Mouse (Mus musculus) splenic B cell, adult 2 months (primary cell): ENCODE measurements around the gene Dus2.
"Not testable (repeated sequence)": the region's sequence is repeated elsewhere in the genome, so short reads cannot be mapped to it uniquely, and the experiment has no call there.

ENCODE experiments used
- DNase-seq: peaks from one replicate; pipeline ENCODE4 v3.0.0-alpha.2; 2011; ENCODE audit warnings: low read depth, low spot score
- H3K27me3 ChIP-seq: 2 replicates; pipeline ENCODE4 v1.6.1; 2012; ENCODE audit warnings: mild to moderate bottlenecking, low read length, moderate library complexity, mixed read lengths; ENCODE audit not compliant: control insufficient read depth, poor library complexity, insufficient read depth, severe bottlenecking
- H3K36me3 ChIP-seq: 2 replicates; pipeline ENCODE4 v1.6.1; 2012; ENCODE audit warnings: mild to moderate bottlenecking, low read length, moderate library complexity, mixed read lengths; ENCODE audit not compliant: control insufficient read depth, poor library complexity, insufficient read depth, severe bottlenecking

Gene Dus2

DNA sequence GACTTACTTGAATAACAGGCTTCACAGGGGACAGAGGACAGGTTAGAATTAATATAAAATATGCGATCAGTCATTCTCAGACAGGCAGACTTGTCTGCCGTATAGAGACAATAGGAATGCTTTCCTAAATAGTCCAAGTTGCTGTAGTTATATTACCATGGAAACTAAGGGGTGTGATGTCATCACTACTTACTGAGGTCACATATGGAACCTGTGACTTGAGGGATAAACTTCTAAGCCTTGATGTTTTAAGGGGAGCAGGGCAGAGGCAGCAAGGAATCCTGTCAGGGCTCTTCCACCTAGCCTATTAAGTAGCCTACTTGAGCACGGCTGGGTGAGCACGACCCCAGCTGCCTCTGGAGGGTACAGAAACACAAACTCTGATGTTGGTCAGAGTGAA is 14.7 kb downstream of the Dus2 start, which contains the start of gene Dpep2nb:
Dpep2nb (minus strand) TSS at position 101 of the 400 bp plus-strand sequence.
- no peak for DNase-seq
- Histone ChIP-seq H3K36me3 (no peaks in the 10 kb centered on the region), H3K27me3 (no peaks in the 10 kb centered on the region)

DNA sequence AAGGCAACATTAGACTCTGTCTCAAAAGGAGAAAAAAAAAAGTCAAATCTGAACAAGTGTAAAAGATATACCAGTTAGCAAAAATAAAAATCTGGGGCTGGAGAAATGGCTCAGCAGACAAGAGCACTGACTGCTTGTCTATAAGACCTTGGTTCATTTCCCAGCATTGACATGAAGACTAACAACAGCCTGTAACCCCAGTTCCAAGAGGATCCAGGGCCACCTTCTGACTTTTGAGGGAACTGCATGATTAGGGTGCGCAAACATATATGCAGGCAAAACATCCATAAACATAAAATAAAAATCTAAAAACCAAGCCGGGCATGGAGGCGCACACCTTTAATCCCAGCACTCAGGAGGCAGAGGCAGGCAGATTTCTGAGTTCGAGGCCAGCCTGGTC is 15.3 kb downstream of the Dus2 start:
- Histone ChIP-seq H3K27me3 (no peaks in the 10 kb centered on the region), H3K36me3 (no peaks in the 10 kb centered on the region)
- DNase-seq, result peak; percentile 26

DNA sequence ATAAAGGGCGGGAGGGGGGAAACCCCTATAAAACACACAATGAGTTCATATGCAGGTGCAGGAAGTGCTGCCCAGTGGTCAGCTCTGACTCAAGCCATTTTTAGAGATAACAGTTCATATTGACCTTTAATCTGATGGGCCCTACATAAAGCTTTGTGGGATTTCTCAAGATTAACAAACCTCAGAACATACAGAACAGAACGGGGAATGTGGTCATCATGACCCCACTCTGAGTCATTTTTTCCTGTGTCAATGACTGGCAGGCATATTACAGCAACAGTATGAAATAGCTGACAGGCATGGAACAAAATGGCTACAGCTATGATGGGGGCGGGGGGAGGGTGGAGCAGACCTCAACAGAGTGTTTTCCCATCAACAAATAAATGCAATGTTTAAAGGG is 16.0 kb downstream of the Dus2 start:
- H3K27me3 ChIP-seq, result no peaks in the 10 kb centered on the region
- H3K36me3 ChIP-seq, result no peaks in the 10 kb centered on the region
- DNase-seq, result no peak

DNA sequence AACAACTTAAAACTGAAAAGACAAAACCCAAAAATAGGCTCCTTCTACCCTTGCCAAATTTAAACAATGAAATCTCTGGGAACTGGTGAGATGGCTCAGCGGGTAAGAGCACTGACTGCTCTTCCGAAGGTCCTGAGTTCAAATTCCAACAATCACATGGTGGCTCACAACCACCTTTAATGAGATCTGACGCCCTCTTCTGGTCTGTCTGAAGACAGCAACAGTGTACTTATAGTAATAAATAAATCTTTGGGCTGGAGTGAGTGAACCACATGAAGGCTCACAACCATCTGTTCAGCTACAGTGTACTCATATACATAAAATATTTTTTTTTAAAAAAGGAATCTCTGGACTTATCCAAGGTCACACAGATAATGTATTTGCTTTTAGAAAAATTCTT is 16.8 kb downstream of the Dus2 start:
- not testable (repeated sequence) for H3K36me3 ChIP-seq, H3K27me3 ChIP-seq, DNase-seq

DNA sequence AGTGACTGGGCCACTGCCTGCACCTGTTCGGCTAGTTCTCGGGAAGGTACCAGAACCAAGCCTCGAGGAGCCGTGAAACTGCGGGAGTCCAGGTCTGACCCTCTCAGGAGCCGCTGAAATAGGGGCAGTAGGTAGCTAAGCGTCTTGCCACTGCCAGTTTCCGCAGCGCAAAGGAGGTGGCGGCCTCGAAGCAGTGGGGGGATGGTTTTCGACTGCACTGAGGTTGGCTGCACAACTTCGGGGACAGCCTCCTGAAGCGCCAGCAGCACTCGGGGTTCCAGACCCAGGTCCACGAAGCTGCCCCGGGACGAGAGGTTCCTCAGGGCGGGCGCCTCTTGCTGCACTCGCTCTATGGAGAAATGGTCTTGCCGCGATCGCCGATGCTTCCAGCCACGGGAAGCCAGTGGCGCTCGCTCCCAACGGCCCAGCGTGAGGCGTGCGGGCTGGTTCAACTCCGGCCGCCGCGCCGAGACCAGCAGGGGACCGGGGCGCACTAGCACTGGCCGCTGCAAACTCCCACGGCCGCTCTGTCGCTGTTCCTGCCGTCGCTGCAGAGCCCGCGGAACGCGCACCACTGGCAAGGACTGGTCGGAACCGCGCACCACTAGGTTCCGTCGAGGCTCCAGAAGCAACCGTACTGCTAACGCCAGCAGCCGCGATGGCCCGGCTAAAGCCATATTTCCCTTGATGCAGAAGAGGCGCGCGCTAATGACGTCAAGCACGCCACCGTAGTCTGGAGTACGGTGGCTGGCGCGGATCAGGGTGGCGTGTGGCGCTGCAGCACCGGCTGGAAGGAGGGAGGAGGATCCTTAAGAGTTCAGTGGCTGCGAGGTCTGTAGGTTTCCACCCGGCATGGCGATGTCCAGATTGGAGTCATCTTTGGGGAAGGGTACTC is 19.9 kb downstream of the Dus2 start:
- H3K27me3 ChIP-seq, result no peaks in the 10 kb centered on the region
- DNase-seq, result peak; percentile 89
- H3K36me3 ChIP-seq, result no peaks in the 10 kb centered on the region

DNA sequence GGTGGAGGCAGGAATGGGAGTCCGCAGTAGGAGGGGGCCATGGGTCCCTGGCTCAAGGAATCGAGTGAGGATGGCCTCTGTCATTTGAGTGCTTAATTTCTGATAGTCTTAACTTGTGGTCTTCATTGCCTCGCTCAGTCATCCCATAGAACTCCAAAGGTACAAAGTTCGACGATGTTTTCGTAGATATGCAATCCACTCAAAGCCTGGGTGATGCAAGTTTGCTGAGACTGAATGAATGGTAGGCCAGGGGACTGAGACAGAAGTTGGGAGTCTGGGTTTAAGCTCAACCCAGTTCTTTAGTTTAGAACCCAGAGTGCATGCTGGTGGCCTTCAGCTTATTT is 20.5 kb downstream of the Dus2 start, which contains the start of gene Ddx28:
Ddx28 (minus strand) TSS at position 240 of the 344 bp plus-strand sequence.
- Histone ChIP-seq H3K27me3 (no peaks in the 10 kb centered on the region), H3K36me3 (no peaks in the 10 kb centered on the region)
- no peak for DNase-seq

DNA sequence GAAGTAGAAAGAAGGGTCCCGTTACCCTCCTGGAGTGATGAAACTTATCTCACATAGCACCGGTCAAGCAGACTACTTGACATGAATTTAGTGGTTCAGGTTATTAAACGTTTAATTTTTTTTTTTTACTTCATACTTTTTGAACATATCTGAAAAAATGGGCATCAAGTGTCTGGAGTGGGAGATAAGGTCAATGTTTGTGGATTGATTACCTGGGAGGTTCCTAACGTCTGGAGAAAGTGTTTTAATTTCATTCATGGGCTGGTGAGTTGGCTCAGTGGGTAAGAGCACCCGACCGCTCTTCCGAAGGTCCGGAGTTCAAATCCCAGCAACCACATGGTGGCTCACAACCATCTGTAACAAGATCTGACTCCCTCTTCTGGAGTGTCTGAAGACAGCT is 21.1 kb downstream of the Dus2 start:
- not testable (repeated sequence) for DNase-seq, H3K27me3 ChIP-seq, H3K36me3 ChIP-seq

DNA sequence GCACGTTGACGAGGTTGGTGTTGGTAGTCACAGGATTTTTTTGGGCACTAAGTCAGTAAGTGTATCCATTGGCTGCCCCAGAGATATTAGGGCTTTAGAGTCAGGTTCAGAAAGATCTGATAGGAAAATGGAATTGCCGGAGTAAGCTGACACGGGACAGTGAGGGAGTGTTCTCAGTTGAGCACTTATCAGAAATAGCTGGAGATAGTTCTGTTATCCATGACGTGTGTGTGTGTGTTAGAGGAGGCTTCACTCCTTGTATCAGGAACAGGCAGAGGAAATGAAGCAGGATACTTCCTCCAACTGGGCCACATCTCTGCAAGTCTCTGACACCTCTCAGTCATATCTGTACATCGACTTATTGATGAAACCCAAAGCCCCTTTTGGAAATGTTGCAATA is 25.1 kb downstream of the Dus2 start:
- Histone ChIP-seq H3K36me3 (no peaks in the 10 kb centered on the region), H3K27me3 (no peaks in the 10 kb centered on the region)
- no peak for DNase-seq

DNA sequence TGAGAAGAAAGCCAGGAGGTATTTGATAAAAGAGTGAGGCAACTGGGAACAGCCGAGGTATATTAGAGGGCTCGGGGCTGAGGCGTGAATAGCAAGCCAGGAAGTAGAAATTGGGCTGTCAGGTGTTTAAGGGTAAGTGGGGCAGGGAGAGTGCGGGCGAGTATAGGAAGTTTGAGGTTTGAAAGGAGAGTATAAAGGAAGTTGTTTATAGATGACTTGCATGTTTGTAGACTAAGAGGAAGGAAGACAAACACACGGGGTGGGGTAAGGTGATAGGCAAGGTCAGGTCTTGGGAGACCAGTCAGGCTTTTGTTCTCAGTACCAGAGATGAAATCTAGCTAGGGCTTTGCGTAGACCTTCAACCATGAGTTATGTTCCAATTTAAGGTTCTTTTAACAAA is 26.0 kb downstream of the Dus2 start:
- peak; percentile 48 for DNase-seq
- H3K27me3 ChIP-seq, result no peaks in the 10 kb centered on the region
- no peaks in the 10 kb centered on the region for H3K36me3 ChIP-seq

DNA sequence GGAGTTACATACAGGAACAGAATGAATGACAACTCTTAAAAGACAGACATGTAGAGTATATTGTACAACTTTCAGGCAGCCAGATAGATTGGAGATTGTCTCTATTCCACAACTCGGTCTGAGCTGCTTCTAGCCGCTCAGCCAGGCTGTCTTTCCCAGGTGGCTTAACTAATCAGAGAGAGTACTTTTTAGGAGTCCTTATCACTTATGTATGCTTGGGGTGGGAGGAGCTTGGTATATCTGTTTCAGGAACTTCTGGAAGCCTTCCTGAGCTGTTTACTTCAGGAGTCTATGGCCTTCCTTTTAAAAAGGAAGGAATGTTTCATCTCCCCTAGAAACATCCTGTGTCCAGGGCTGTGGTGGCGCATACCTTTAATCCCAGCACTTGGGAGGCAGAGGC is 26.9 kb downstream of the Dus2 start:
- no peaks in the 10 kb centered on the region for H3K27me3 ChIP-seq
- DNase-seq, result no peak
- H3K36me3 ChIP-seq, result no peaks in the 10 kb centered on the region

DNA sequence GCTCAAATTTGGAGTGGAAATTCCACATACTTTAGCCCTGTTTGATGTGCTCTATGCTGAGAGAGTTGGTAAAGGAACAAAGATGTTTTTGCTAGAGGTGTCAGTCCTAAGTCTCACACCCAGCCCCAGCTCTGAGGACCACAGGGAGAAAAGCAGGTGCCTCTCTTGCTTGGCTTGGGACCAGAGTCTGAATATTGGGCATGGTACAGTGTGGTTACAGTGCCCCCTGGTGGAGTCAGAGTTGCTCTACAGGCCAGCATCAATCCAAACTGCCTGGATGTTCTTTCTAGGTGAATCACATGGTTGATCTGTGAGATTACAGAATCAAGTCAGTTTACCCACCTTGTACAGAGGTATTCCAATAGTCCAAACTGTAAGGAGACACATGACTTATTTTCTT is 31.3 kb downstream of the Dus2 start:
- H3K27me3 ChIP-seq, result no peaks in the 10 kb centered on the region

DNA sequence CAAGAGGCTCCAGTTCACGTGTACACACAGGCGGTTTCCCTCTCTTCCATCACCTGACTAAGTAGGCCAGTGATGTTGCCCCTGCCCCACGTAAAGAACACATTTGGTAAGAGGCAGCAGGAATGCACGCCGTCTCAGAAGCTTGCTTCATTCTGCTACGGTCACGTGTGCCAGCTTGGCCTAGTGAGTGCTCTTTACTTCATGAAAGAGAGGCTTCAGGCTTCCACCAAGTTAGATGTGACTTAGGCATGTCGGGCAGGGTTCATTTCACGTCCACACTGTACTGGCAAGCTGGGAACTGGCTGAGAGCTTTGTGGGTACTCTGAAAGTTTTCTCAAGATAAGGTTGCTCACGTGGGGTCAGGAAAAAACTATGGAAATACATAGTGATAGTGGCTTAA is 47.6 kb downstream of the Dus2 start:
- no peaks in the 10 kb centered on the region for H3K27me3 ChIP-seq
- no peak for DNase-seq
- no peaks in the 10 kb centered on the region for H3K36me3 ChIP-seq

More for the DNA sequence above, 31.3 kb downstream of the Dus2 start:
- no peaks in the 10 kb centered on the region for H3K36me3 ChIP-seq
- DNase-seq, result peak; percentile 90

DNA sequence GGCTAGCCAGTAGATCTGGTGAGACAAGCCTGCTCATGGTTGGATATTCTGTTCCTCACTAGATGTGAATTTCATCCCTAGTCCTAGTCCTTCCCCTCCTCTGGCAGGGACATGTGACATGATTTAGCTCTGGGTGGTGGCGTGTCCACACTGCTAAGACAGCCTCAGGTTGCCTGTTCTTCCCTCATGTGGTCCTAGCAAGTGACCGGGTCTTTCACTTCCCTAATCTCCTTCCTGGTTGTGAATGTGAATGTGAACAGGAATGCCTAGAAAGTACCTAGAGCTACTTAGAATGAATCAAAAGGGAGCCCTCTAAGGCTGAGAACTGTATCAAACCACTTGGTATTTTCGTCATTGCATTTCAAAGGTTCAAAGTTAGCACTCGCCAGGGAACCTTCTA is 48.5 kb downstream of the Dus2 start:
- H3K27me3 ChIP-seq, result no peaks in the 10 kb centered on the region
- DNase-seq, result peak; percentile 66
- H3K36me3 ChIP-seq, result no peaks in the 10 kb centered on the region

DNA sequence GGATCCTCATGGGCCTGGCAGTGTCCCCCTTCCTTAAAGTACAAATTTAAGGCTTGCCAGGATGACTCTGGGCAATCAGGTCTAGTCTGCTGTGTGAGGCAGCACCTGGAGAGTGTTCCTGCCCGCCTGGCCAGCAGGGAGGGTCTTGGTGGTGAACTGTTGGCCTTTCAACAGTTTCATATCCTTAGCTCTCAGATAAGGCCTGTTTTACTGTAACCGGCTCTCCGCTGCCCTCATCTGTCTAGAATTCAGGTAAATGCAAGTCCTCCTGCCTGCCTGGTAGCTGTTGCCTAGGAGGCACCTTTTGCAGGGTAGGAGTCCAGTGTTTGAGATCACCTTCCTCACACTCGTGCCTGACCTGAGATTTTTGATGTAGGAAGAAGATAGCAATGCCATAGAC is 49.1 kb downstream of the Dus2 start:
- Histone ChIP-seq H3K36me3 (no peaks in the 10 kb centered on the region), H3K27me3 (no peaks in the 10 kb centered on the region)
- DNase-seq, result peak; percentile 61

DNA sequence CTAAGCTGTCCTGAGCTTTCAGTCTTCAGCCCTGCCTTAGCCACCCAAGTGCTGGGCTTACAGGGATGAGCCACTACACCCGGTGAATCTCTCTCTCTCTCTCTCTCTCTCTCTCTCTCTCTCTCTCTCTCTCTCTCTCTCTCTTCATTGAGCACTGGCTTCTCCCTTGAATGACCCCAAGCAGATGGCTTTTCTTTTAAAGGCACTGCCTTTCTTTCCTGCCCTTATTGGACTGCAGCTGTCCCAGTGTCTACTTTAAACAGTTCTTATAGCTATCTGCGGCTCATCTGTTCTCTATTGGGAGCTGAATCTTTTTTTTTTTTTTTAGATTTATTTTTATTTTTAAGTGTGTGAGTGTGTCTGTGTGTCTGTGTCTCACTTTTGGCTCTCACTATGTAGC is 51.9 kb downstream of the Dus2 start:
- DNase-seq, result no peak
- no peaks in the 10 kb centered on the region for H3K36me3 ChIP-seq
- H3K27me3 ChIP-seq, result no peaks in the 10 kb centered on the region

DNA sequence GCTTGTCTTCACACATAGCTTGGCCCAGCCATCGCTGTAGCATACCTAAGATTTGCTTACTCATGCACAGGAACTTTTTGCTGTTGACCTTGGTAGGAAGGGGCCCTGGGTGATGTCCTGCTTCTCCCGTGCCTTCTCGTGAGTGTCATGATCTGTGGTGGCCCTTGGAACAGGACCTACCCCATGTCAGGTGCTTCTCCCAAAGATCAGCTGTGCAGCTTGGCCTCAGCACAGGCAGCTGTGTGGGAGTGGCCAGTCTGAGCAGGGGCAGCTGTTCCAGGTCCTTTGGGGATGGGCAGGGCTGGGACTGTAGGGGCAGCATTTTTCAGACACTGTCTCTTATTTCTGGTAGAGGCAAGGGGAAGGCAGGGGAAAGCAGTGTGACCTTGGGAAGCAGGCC is 53.0 kb downstream of the Dus2 start:
- DNase-seq, result no peak
- no peaks in the 10 kb centered on the region for H3K27me3 ChIP-seq
- H3K36me3 ChIP-seq, result peaks cover 2% of the 10 kb centered on the region; the same call in 1 of the 2 replicates
